Mouse (Mus musculus): ENCODE results near the gene Snx25. TPM values are rescaled to one million over a fixed set of nuclear protein-coding genes. Genes with fewer than 3 reads are reported as not detected.

The Snx25 gene
- 1 to 10 TPM; 6.0 to 7.5 TPM for polyA plus RNA-seq (2017; shearing (Covaris generic))

DNA sequence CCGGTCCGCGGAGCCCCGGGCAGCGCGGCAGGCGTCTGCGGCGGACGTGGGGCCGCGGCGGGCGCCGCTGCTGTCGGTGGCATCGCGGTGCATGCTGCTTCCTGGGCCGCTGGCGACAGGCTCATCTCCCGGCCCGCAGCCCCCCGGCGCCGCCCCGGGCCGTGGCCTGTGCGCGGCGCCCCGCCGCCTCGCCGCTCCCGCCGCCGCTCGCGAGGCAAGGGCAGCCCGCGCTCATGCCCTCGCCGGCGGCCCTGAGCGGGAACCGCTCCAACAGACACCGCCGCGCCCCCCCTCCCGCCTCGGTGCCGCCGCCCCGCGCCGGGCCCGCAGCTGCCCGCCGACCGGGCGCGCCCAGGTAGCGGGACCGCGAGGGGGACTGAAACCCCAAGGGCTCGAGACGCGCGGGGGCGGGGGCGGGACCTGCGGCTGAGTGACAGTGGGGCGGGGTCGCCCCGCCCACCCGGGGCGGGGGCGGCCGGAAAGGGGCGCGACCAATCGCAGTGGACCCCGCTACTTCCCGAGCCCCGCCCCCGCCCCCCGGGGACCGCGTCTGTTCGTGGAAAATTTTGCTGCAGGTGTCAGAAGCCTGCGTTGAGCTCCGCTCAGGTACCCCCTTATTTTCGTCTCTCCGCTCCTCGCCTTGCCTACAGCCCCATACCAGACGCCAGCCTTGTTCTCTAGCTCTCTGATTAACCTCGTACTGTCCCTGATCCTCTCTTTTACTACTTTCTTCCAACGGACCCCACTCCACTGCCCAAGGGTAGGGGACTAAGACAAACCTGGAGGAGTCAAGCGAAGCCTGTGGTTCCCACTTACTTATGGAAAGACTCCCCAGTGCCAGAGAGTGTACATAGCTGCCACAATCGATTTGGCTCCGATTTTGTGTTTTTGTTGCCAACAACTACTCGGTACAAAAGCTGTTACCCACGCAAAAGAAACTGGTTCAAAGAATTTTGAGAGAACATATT is at the start of gene Snx25:
Snx25 (minus strand) TSS at position 96 of the 968 bp plus-strand sequence.
- peak; percentile 76 for ATAC-seq

DNA sequence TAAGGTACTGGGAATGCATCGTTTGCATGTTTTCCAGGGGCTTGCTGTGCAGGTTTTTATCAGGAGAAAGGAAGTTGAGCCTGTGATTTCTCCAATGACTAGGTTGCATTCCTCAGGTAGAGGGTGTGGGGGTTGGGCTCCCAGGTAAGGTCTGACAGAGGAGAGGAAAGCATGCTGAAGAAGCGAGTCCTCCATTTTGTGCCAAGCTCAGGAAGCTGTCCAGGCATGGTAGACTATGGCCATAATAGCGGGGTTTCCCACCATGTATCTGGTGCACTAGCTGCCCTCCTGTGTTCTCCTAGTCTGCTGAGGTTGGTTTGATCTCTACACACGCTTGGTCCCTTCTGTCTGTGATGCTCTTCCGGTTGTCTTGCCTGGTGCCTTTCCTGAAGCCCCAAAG is 45.7 kb upstream of the Snx25 start:
- ATAC-seq, result no peak

- ATAC-seq, result no peak
Measured at GRCm38 (mm10) chr8:46196877-46197276, 44.9 kb upstream of the Snx25 start.

GRCm38 (mm10) chr8:46193100-46193499 is 41.1 kb upstream of the Snx25 start:
- no peak for ATAC-seq

DNA sequence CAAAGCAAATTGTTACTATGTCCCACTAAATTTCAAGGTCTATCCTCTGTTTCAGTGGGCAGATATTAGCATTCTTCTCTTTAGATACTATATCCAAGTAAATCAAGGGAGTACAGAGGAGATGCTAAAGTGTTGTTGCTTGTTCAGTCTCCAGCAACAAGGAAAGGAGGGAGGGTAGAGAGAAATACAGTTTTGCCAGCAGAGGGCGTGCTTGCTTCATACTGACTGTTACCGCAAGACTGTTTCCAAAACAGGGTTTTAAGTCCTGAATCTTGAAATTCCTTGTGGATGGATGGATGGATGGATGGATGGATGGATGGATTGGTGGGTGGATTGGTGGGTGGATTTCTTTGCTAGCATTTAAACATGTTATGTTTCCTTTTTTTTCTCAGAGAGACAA is 33.4 kb upstream of the Snx25 start:
- ATAC-seq, result peak; percentile 78

- ATAC-seq, result no peak
Measured at GRCm38 (mm10) chr8:46180136-46180535, 28.2 kb upstream of the Snx25 start.

DNA sequence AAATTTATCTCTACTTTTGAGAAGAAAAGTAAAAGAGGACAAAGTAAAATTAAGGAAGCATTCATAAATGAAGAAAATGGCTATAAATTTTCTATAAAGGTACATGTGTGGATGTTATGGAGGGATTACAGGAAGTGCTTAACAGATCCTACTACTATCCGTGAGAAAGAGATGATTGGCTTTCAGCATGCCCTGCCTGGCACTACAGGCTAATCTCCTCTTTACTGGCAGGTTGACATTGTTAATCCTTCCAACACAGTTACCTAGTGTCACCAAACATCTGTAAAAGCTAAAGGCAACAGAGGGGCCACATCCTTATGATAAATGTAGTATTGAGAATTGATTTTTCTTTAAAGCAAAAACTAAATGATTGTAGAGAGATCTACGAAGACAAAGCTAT is 21.7 kb upstream of the Snx25 start:
- ATAC-seq, result no peak

DNA sequence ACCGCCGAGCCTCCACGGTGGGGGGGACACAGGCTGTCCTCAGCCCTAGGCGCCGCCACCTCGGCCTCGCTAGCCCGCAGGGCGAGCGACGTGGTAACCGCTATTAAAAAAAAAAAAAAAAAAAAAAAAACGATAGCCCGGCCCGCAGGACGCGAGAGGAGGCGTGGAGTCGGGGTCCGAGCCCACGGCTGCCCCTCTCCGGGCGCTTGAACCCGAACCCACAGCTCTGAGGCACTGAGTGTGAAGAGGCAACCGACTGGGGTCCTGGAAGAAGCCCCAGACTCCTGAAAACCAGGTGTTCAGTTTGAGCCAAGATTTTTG is 11.9 kb upstream of the Snx25 start:
- no peak for ATAC-seq

DNA sequence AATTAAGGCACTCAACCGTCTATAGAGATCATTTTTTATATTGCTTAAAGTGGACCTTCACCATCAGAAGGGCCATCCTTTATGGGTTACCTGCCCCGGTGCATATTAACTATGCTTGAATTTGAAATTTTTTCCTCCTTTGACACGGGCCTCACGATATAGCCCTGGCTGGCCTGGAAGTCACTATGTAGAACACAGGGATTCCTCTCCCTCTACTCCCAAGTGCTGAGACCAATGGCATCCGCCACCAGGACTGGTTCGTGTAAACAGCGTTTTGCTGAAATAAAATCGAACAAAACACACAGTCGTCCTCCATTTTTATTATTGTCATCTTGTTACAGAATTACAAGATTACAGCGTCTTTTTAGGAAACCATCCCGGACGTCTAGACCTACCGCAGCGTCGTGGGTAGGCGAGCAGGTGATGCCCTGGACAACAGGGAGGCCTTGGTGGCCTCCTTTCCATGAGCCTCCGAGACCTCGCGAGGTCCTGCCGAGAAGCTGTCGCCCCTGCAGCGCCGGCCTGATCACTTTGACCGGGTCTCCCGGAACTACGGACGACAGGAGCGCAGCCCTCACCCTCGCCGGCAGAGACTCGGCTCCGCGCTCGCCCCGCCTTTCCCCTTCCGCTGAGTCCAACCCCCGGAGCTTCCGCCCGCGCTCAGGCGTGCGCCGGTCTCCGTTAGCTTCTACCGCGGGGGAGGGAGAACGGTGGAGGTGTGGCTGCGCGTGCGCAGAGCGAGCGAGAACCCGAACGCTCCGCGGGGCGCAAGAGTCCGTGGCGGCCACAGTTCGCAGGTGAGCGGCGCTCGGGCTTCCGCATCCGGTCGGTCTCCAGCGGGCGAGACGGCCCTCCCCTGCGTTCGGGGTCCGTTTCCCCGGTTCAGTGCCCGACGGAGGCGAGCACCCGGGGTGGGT is 11.3 kb upstream of the Snx25 start:
- peak; percentile 98 for ATAC-seq

DNA sequence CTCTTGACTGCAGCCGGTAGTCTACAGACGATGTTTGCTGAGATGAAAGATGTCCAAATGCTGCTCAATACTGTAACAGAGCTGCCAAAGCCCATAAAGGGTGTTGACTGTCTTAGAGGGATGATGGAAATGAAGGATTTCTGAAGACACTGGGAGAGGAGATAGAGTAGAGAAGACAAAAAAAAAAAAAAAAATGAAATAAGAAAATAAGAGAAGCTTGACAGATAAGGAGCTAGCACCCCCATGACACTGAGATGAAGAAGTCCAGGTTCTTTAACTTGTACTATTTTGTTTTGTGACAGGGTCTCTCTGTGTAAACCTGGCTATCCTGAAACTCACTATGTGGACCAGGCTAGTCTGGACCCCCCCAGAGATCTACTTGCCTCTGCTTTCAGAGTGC is 1.1 kb upstream of the Snx25 start:
- no peak for ATAC-seq

- ATAC-seq, result peak; percentile 27
Measured at GRCm38 (mm10) chr8:46151202-46152062, 527 bp downstream of the Snx25 start, which contains the start of gene Cfap97. Gene Cfap97, plus strand, starts transcription at chr8:46151771.

- ATAC-seq, result no peak
Measured at GRCm38 (mm10) chr8:46149782-46150181, 2.2 kb downstream of the Snx25 start.

DNA sequence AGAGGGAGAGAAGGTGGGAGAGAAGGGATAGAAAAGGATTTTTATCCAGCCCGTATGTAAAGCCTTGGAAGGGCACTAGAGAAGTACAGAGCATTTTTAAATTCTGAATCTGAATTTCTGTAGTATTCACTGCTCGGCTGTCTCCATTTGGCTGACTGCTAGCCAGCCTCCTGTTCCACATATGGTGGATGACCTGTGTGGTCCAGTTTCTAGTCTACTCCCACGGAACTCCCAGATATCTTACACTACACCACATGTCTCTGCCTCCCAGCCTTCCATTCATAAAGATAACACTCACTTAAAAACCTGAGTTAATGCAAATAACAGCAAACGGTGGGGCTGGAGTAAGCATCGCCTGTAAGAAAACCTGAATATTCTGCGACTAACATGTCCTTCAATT is 2.7 kb downstream of the Snx25 start:
- ATAC-seq, result no peak

- ATAC-seq, result no peak
Measured at GRCm38 (mm10) chr8:46146173-46146572, 5.8 kb downstream of the Snx25 start.

DNA sequence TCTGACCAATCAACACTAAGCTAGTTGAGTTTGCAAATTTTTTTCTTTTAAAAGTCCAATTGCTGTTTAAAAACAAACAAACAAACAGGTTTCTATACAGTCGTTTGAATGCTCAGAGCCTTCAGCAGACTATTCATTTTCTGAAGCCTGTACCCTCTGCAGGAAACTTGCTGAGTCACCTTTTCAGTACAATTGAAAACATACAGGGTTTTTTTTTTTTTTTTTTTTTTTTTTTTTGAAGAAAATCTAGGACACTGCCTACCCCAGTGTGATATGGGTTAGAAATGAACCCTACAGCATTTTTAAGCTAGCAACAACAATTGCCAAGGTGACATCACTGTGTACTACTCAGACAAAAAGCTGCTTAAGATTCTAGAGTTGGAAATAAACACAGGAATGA is 8.0 kb downstream of the Snx25 start:
- ATAC-seq, result peak; percentile 37

GRCm38 (mm10) chr8:46143470-46143869 is 8.5 kb downstream of the Snx25 start:
- ATAC-seq, result peak; percentile 7

DNA sequence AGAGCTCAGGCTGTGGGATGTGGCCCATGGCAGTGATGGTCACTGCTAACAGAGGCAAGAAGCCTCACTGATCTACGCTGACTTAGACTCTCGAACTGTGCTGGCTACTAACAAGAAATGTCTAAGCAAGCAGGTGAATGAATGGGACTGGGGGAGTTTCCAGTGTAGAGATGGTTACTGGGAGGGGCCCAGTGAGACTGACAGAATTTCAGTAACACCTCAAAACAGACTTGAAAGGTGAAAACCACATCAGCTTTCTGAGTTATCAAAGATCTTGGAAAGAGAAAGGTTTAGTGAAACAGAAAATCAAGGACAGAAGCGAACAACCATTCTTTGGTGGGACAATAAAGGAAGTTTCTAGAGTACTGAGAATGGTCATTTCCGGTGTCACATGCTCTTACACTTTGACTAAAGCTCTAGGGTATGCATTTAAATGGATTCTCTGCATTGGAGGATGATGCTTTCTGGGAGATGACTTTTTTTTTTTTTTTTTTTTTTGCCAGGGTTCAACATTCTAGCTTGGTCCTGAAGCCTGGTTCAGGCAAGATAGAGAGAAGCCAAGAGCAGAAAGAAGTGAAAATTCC is 9.4 kb downstream of the Snx25 start:
- peak; percentile 65 for ATAC-seq

DNA sequence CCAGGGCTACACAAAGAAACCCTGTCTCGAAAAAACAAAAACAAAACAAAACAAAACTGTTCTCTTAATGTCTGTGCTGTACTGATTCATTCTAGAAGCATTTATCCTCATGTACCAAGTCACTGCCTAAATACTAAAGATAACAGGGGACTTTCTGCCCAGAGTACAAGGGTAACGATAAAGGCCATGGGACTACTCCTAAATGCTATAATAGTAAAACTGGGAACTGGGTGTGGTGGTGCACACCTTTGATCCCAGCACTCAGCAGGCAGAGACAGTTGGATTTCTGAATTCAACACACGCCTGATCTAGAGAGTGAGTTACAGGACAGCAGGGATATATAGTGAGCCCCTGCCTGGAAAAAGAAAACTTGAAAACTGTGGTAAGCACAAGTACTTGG is 10.3 kb downstream of the Snx25 start:
- no peak for ATAC-seq

DNA sequence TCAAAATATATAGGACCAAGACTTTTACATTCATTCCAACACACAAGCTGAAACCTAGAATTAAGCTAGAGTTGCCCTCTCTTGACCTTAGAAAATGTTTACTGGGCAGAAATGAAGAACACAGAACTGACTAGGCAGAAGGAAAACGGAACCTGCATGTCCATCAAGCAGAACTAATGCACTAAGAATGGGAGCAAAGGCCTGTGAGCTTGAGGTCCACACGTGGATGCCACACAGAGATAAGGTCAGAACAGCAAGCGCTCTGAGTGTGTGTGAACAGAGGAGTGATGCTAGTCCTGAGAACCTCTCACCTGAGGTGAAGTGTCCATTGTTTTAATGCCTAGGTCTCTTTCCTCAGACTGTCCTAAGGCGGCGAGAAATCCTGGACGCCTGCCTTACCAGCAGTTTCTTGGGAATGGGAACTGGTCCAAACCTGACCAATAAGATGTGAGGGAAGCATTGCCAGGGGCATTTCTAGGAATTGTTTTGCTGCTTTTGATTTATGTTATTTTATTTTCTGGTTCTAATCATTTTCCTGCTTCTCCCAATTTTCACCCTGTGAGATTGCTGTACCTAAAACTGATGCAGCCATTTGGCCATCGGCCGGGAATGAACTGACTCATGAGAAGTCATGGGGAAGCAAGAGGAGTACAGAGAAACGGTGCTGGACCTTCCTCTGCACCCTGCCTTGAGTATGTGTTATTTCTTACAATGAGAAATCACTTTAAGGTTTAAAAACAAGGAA is 11.4 kb downstream of the Snx25 start:
- no peak for ATAC-seq

GRCm38 (mm10) chr8:46137843-46138596 is 13.9 kb downstream of the Snx25 start:
- no peak for ATAC-seq

- ATAC-seq, result no peak
Measured at GRCm38 (mm10) chr8:46137336-46137735, 14.6 kb downstream of the Snx25 start.

Data from CD4-positive, CD25-positive, alpha-beta regulatory T cell, adult 4 months (primary cell).